Mouse (Mus musculus): ENCODE results near the gene Strada. TPM values are rescaled to one million over a fixed set of nuclear protein-coding genes. Genes with fewer than 3 reads are reported as not detected.
"Not testable (repeated sequence)": the region's sequence is repeated elsewhere in the genome, so short reads cannot be mapped to it uniquely, and the experiment has no call there.

Gene Strada
- polyA plus RNA-seq, 1 experiment from 2014 or later = 36.1 TPM

DNA sequence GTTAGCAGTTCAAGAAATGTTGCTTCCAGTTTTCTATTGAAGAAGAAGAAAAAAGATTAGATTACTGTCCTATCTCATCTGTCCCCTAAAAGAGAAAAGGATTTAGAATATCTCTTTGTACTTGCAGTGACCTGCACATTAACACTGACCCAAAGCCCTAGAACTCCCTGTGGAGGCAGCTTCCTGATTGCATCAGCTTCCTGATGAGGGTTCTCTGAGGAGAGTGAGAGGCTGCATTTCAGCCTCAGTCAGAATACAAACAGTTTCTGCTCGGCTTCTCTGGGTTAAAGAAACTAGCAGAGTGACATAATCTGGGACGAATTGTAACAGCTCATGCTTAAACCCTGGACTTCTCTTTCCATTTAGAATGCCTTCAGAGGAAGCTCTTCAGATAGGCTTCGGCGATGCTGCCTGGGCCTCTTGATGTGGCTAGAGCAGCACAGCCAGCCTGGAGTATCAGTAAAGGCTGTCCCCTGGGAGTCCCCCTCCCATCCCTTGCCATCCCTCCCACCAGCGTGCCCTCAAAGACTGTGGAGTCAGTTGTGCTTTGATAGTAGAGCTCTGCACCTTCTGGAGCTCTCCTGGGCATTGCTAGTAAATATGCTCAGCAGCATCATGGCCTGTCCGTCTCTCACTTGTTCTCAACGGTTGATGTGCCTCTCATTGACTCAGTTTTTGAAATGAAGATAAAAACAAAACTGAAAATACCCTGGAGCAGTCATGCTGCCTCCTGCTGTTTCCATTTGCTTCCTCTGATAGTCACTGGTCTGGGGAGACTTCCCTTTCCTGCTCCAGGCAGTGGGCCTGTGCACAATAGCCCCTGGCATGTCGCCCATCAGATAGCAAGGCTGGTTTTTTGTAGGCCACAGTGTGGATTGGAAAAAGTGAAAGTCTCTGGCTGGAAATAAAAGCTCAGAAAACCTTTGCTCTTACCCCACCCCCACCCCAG is 67.1 kb downstream of the Strada start:
- H3K9ac ChIP-seq = no peak overlapping the region
- 54% methylated on average over 8 of the region's 8 CpGs for WGBS

GRCm38 (mm10) chr11:106132516-106132915 is 69.5 kb downstream of the Strada start:
- no peaks in the 10 kb centered on the region for H3K27me3 ChIP-seq
- H3K4me3 ChIP-seq (replicated peaks) = no peak overlapping the region
- H3K9me3 ChIP-seq = no peaks in the 10 kb centered on the region
- peaks cover 5% of the 10 kb centered on the region; the same call in 1 of the 2 replicates for H3K4me1 ChIP-seq
- H3K27ac ChIP-seq = no peak overlapping the region
- WGBS = 92% methylated on average over 5 of the region's 5 CpGs
- H3K36me3 ChIP-seq (replicated peaks) = peaks cover 25% of the 10 kb centered on the region
- no peak for ATAC-seq (ENCODE audit: low FRiP score)
- no peak overlapping the region for H3K4me2 ChIP-seq
- no peak overlapping the region for H3K9ac ChIP-seq

More for the DNA sequence above, 67.1 kb downstream of the Strada start:
- Histone ChIP-seq H3K36me3 (replicated peaks) (peaks cover 16% of the 10 kb centered on the region), H3K4me3 (replicated peaks) (no peak overlapping the region), H3K27me3 (no peaks in the 10 kb centered on the region), H3K4me2 (no peak overlapping the region), H3K9me3 (no peaks in the 10 kb centered on the region), H3K27ac (peak overlapping the region; percentile 61), H3K4me1 (peaks cover 5% of the 10 kb centered on the region; the same call in 1 of the 2 replicates)
- ATAC-seq (ENCODE audit: low FRiP score) = no peak

GRCm38 (mm10) chr11:106129477-106129876 is 72.5 kb downstream of the Strada start:
- Histone ChIP-seq H3K27me3 (no peaks in the 10 kb centered on the region), H3K36me3 (replicated peaks) (peaks cover 31% of the 10 kb centered on the region), H3K27ac (no peak overlapping the region), H3K4me2 (no peak overlapping the region), H3K4me1 (no peaks in the 10 kb centered on the region), H3K4me3 (replicated peaks) (no peak overlapping the region), H3K9me3 (no peaks in the 10 kb centered on the region), H3K9ac (no peak overlapping the region)
- 90% methylated on average over 1 of the region's 1 CpGs for WGBS
- ATAC-seq (ENCODE audit: low FRiP score) = no peak

- 98% methylated on average over 4 of the region's 6 CpGs for WGBS
- H3K4me2 ChIP-seq; H3K27me3 ChIP-seq; H3K4me3 ChIP-seq (replicated peaks); H3K27ac ChIP-seq; H3K4me1 ChIP-seq; H3K9ac ChIP-seq; ATAC-seq (ENCODE audit: low FRiP score); H3K9me3 ChIP-seq: not testable (repeated sequence)
- H3K36me3 ChIP-seq (replicated peaks) = peaks cover 53% of the 10 kb centered on the region
Observed at GRCm38 (mm10) chr11:106126727-106127373, 75.1 kb downstream of the Strada start.

GRCm38 (mm10) chr11:106125827-106126226 is 76.1 kb downstream of the Strada start:
- ATAC-seq (ENCODE audit: low FRiP score) = no peak
- Histone ChIP-seq H3K4me3 (replicated peaks) (no peak overlapping the region), H3K9ac (no peak overlapping the region), H3K9me3 (no peaks in the 10 kb centered on the region), H3K4me1 (no peaks in the 10 kb centered on the region), H3K27ac (no peak overlapping the region), H3K36me3 (replicated peaks) (peaks cover 61% of the 10 kb centered on the region), H3K4me2 (no peak overlapping the region), H3K27me3 (no peaks in the 10 kb centered on the region)
- WGBS = 78% methylated on average over 1 of the region's 1 CpGs

DNA sequence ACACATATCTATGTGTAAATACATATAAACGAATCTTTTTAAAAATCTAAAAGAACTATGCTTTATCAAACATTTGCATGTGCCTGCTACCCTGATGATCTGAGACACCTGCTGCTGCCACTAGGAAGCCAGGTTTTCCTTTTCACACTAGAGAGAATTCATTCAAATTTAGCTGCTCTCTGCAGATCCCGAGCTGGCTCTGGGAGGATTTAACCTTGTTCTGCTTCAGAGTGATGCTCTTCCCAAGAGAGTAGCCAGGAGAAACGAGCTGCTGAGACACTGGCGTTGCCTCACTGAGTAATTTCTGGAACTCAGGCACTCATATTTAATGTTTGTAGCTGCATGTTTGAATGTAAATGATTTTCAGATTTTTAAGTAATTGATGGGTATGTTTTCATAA is 77.2 kb downstream of the Strada start:
- H3K9me3 ChIP-seq = no peaks in the 10 kb centered on the region
- WGBS = 82% methylated on average over 4 of the region's 4 CpGs
- no peak overlapping the region for H3K4me2 ChIP-seq
- ATAC-seq (ENCODE audit: low FRiP score) = no peak
- no peaks in the 10 kb centered on the region for H3K4me1 ChIP-seq
- H3K4me3 ChIP-seq (replicated peaks) = no peak overlapping the region
- no peak overlapping the region for H3K9ac ChIP-seq
- peaks cover 58% of the 10 kb centered on the region for H3K36me3 ChIP-seq (replicated peaks)
- no peaks in the 10 kb centered on the region for H3K27me3 ChIP-seq
- no peak overlapping the region for H3K27ac ChIP-seq

- peaks cover 64% of the 10 kb centered on the region for H3K36me3 ChIP-seq (replicated peaks)
- H3K4me2 ChIP-seq = no peak overlapping the region
- ATAC-seq (ENCODE audit: low FRiP score) = no peak
- no peaks in the 10 kb centered on the region for H3K4me1 ChIP-seq
- H3K4me3 ChIP-seq (replicated peaks) = no peak overlapping the region
- H3K27me3 ChIP-seq = no peaks in the 10 kb centered on the region
- WGBS = 89% methylated on average over 3 of the region's 3 CpGs
- no peak overlapping the region for H3K27ac ChIP-seq
- H3K9me3 ChIP-seq = no peaks in the 10 kb centered on the region
- no peak overlapping the region for H3K9ac ChIP-seq
Observed at GRCm38 (mm10) chr11:106122736-106123135, 79.2 kb downstream of the Strada start.

DNA sequence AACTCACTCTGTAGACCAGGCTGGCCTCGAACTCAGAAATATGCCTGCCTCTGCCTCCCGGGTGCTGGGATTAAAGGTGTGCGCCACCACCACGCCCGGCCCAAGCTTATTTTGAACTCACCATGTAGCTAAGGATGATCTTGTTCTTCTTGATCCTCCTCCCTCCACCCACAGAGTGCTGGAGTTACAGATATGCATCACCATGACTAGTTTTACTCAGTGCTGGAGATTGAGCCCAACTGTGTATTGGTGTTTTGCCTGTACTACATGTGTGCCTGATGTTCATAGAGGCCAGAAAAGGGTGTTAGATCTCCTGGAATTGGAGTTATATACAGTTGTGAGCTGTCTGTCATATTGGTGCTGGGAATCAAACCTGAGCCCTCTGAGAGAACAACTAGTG is 79.7 kb downstream of the Strada start:
- no peaks in the 10 kb centered on the region for H3K9me3 ChIP-seq
- H3K27me3 ChIP-seq = no peaks in the 10 kb centered on the region
- H3K9ac ChIP-seq = no peak overlapping the region
- peaks cover 69% of the 10 kb centered on the region for H3K36me3 ChIP-seq (replicated peaks)
- no peak overlapping the region for H3K27ac ChIP-seq
- no peaks in the 10 kb centered on the region for H3K4me1 ChIP-seq
- ATAC-seq (ENCODE audit: low FRiP score) = no peak
- H3K4me2 ChIP-seq = no peak overlapping the region
- no peak overlapping the region for H3K4me3 ChIP-seq (replicated peaks)
- WGBS = 95% methylated on average over 5 of the region's 5 CpGs

Other genes with a start within 250 kb of the Strada start
- gene Cyb561, start 248.8 kb downstream of the Strada start, polyA plus RNA-seq (2016; fragmentation: Nextera tagmentation; extraction: Ambion mirVana) = 13.2 and 14.6 TPM in 2 replicates
- gene Ace, start 234.2 kb downstream of the Strada start, polyA plus RNA-seq (2016; fragmentation: Nextera tagmentation; extraction: Ambion mirVana) = 0.60 and 0.78 TPM in 2 replicates
- not detected in 2 replicates for gene Ace3, start 207.5 kb downstream of the Strada start, polyA plus RNA-seq (2016; fragmentation: Nextera tagmentation; extraction: Ambion mirVana)
- 0.36 and 0.64 TPM in 2 replicates for gene Kcnh6, start 194.0 kb downstream of the Strada start, polyA plus RNA-seq (2016; fragmentation: Nextera tagmentation; extraction: Ambion mirVana)
- 118 and 129 TPM in 2 replicates for gene Dcaf7, start 165.3 kb downstream of the Strada start, polyA plus RNA-seq (2016; fragmentation: Nextera tagmentation; extraction: Ambion mirVana)
- gene Taco1, start 136.1 kb downstream of the Strada start, polyA plus RNA-seq (2016; fragmentation: Nextera tagmentation; extraction: Ambion mirVana) = 9.6 and 9.8 TPM in 2 replicates
- gene Map3k3, start 117.6 kb downstream of the Strada start, polyA plus RNA-seq (2016; fragmentation: Nextera tagmentation; extraction: Ambion mirVana) = 21.6 and 22.6 TPM in 2 replicates
- gene Gm10840, start 41.3 kb downstream of the Strada start, polyA plus RNA-seq (2016; fragmentation: Nextera tagmentation; extraction: Ambion mirVana) = not detected in 2 replicates
- gene Limd2, start 41.3 kb downstream of the Strada start, polyA plus RNA-seq (2016; fragmentation: Nextera tagmentation; extraction: Ambion mirVana) = 289 and 300 TPM in 2 replicates
- gene Ccdc47, start 14.2 kb upstream of the Strada start, polyA plus RNA-seq (2016; fragmentation: Nextera tagmentation; extraction: Ambion mirVana) = 91.9 and 92.1 TPM in 2 replicates
- 122 and 129 TPM in 2 replicates for gene Ddx42, start 14.8 kb upstream of the Strada start, polyA plus RNA-seq (2016; fragmentation: Nextera tagmentation; extraction: Ambion mirVana)
- 63.0 and 69.1 TPM in 2 replicates for gene Ftsj3, start 53.9 kb upstream of the Strada start, polyA plus RNA-seq (2016; fragmentation: Nextera tagmentation; extraction: Ambion mirVana)
- 334 and 335 TPM in 2 replicates for gene Psmc5, start 54.0 kb upstream of the Strada start, polyA plus RNA-seq (2016; fragmentation: Nextera tagmentation; extraction: Ambion mirVana)
- gene Smarcd2, start 70.8 kb upstream of the Strada start, polyA plus RNA-seq (2016; fragmentation: Nextera tagmentation; extraction: Ambion mirVana) = 26.1 and 26.5 TPM in 2 replicates
- gene Tcam1, start 74.5 kb upstream of the Strada start, polyA plus RNA-seq (2016; fragmentation: Nextera tagmentation; extraction: Ambion mirVana) = 0.33 and 0.34 TPM in 2 replicates
- gene Gh, start 99.7 kb upstream of the Strada start, polyA plus RNA-seq (2016; fragmentation: Nextera tagmentation; extraction: Ambion mirVana) = not detected in 2 replicates
- 0.74 and 0.88 TPM in 2 replicates for gene Cd79b, start 112.6 kb upstream of the Strada start, polyA plus RNA-seq (2016; fragmentation: Nextera tagmentation; extraction: Ambion mirVana)
- gene Scn4a, start 151.1 kb upstream of the Strada start, polyA plus RNA-seq (2016; fragmentation: Nextera tagmentation; extraction: Ambion mirVana) = 0.03 TPM in 1 of 2 replicates, not detected in the other
- not detected in 2 replicates for gene Prr29, start 163.3 kb upstream of the Strada start, polyA plus RNA-seq (2016; fragmentation: Nextera tagmentation; extraction: Ambion mirVana)
- 8.1 and 9.8 TPM in 2 replicates for gene Icam2, start 185.9 kb upstream of the Strada start, polyA plus RNA-seq (2016; fragmentation: Nextera tagmentation; extraction: Ambion mirVana)